Mouse (Mus musculus) heart, embryonic 11.5 days (tissue): Measurements from ENCODE around the gene Slc15a5. TPM values are rescaled to one million over a fixed set of nuclear protein-coding genes. Genes with fewer than 3 reads are reported as not detected.

Experiments
- ATAC-seq: fragments of 200-750 bp; cut with Nextera tagmentation; replicated peaks from 2 replicates; pipeline ENCODE4 v1.8.0; 2017; ENCODE audit warnings: moderate library complexity; ENCODE audit not compliant: insufficient number of reproducible peaks, low FRiP score, low TSS enrichment
- H3K27ac ChIP-seq: fragments of 300-500 bp; sonication (generic); 2 replicates; pipeline ENCODE4 v1.5.1; 2014; ENCODE audit warnings: mild to moderate bottlenecking, low read depth, low read length
- H3K27me3 ChIP-seq: fragments of 300-500 bp; sonication (generic); 2 replicates; pipeline ENCODE4 v1.6.1; 2014; ENCODE audit warnings: mild to moderate bottlenecking, low read length, mixed read lengths; ENCODE audit not compliant: control insufficient read depth, insufficient read depth
- H3K36me3 ChIP-seq: fragments of 300-500 bp; sonication (generic); 2 replicates; pipeline ENCODE4 v1.6.1; 2014; ENCODE audit warnings: mild to moderate bottlenecking, low read length, moderate library complexity, mixed read lengths; ENCODE audit not compliant: control insufficient read depth, insufficient read depth
- H3K4me1 ChIP-seq: fragments of 300-500 bp; sonication (generic); 2 replicates; pipeline ENCODE4 v1.6.1; 2014; ENCODE audit warnings: low read length; ENCODE audit not compliant: control insufficient read depth, insufficient read depth
- H3K4me2 ChIP-seq: fragments of 300-500 bp; sonication (generic); 2 replicates; pipeline ENCODE4 v1.6.1; 2014; ENCODE audit warnings: mild to moderate bottlenecking, moderate library complexity
- H3K4me3 ChIP-seq: fragments of 300-500 bp; sonication (generic); 2 replicates; pipeline ENCODE4 v1.5.1; 2014; ENCODE audit warnings: low read depth, low read length
- H3K9ac ChIP-seq: fragments of 300-500 bp; sonication (generic); 2 replicates; pipeline ENCODE4 v1.6.1; 2014; ENCODE audit warnings: mild to moderate bottlenecking, low read depth, low read length, moderate library complexity
- H3K9me3 ChIP-seq: fragments of 300-500 bp; sonication (generic); replicated peaks from 2 replicates; pipeline ENCODE4 v1.6.1; 2016; ENCODE audit warnings: low read length; ENCODE audit not compliant: control insufficient read depth
- WGBS: fragments of 180-500 bp; shearing (Covaris S2); extraction: QIAGEN DNeasy Blood & Tissue Kit; methylation state at CpG from one replicate; pipeline ENCODE4 v1.1.7; 2014; ENCODE audit not compliant: insufficient replicate concordance; 5-methylcytosine and 5-hydroxymethylcytosine counted together
- polyA plus RNA-seq: library from polyadenylated mRNA; unstranded; fragments of >200 nt; fragmentation: Nextera tagmentation; extraction: Ambion mirVana; gene quantifications from 2 replicates; pipeline ENCODE4 v1.2.1, GENCODE M21; 2014

Slc15a5 gene
- polyA plus RNA-seq, 1 experiment from 2014 or later: 0.33 TPM

GRCm38 (mm10) chr6:137985169-137985568, 94.5 kb downstream of the Slc15a5 start:
- Histone ChIP-seq H3K27ac (no peak overlapping the region), H3K4me2 (no peak overlapping the region), H3K9ac (no peak overlapping the region), H3K4me3 (no peak overlapping the region), H3K27me3 (no peaks in the 10 kb centered on the region), H3K9me3 (no peaks in the 10 kb centered on the region), H3K4me1 (no peaks in the 10 kb centered on the region), H3K36me3 (no peaks in the 10 kb centered on the region)
- ATAC-seq: no peak
- 83% methylated on average over 6 of the region's 6 CpGs for WGBS

- ATAC-seq: no peak
- Histone ChIP-seq H3K27ac (no peak overlapping the region), H3K4me1 (no peaks in the 10 kb centered on the region), H3K27me3 (no peaks in the 10 kb centered on the region), H3K36me3 (no peaks in the 10 kb centered on the region), H3K4me2 (no peak overlapping the region), H3K9ac (no peak overlapping the region), H3K9me3 (no peaks in the 10 kb centered on the region), H3K4me3 (no peak overlapping the region)
- 67% methylated on average over 19 of the region's 19 CpGs for WGBS
These were observed 97.5 kb downstream of the Slc15a5 start for GRCm38 (mm10) chr6:137982195-137982737.

- 74% methylated on average over 10 of the region's 10 CpGs for WGBS
- no peak overlapping the region for H3K4me2 ChIP-seq
- H3K9ac ChIP-seq: no peak overlapping the region
- ATAC-seq: no peak
- H3K9me3 ChIP-seq: no peaks in the 10 kb centered on the region
- H3K4me3 ChIP-seq: no peak overlapping the region
- no peaks in the 10 kb centered on the region for H3K4me1 ChIP-seq
- no peaks in the 10 kb centered on the region for H3K36me3 ChIP-seq
- H3K27ac ChIP-seq: no peak overlapping the region
- no peaks in the 10 kb centered on the region for H3K27me3 ChIP-seq
These were observed 98.6 kb downstream of the Slc15a5 start for GRCm38 (mm10) chr6:137980905-137981696.

GRCm38 (mm10) chr6:137980413-137980812, 99.3 kb downstream of the Slc15a5 start:
- no peak for ATAC-seq
- 79% methylated on average over 8 of the region's 8 CpGs for WGBS
- Histone ChIP-seq H3K4me2 (no peak overlapping the region), H3K9me3 (no peaks in the 10 kb centered on the region), H3K4me1 (no peaks in the 10 kb centered on the region), H3K27ac (no peak overlapping the region), H3K9ac (no peak overlapping the region), H3K27me3 (no peaks in the 10 kb centered on the region), H3K36me3 (no peaks in the 10 kb centered on the region), H3K4me3 (no peak overlapping the region)

GRCm38 (mm10) chr6:137979802-137980201, 99.9 kb downstream of the Slc15a5 start:
- ATAC-seq: no peak
- WGBS: 87% methylated on average over 12 of the region's 12 CpGs
- H3K27ac ChIP-seq: no peak overlapping the region
- no peak overlapping the region for H3K9ac ChIP-seq
- no peaks in the 10 kb centered on the region for H3K36me3 ChIP-seq
- H3K27me3 ChIP-seq: no peaks in the 10 kb centered on the region
- no peaks in the 10 kb centered on the region for H3K4me1 ChIP-seq
- no peak overlapping the region for H3K4me3 ChIP-seq
- H3K9me3 ChIP-seq: no peaks in the 10 kb centered on the region
- no peak overlapping the region for H3K4me2 ChIP-seq

- H3K4me3 ChIP-seq: no peak overlapping the region
- H3K9ac ChIP-seq: no peak overlapping the region
- H3K36me3 ChIP-seq: no peaks in the 10 kb centered on the region
- H3K4me1 ChIP-seq: no peaks in the 10 kb centered on the region
- no peak overlapping the region for H3K27ac ChIP-seq
- H3K4me2 ChIP-seq: no peak overlapping the region
- no peak for ATAC-seq
- no peaks in the 10 kb centered on the region for H3K9me3 ChIP-seq
- H3K27me3 ChIP-seq: no peaks in the 10 kb centered on the region
- WGBS: 92% methylated on average over 3 of the region's 3 CpGs
These were observed 103.7 kb downstream of the Slc15a5 start for GRCm38 (mm10) chr6:137976021-137976420.

- H3K4me3 ChIP-seq: no peak overlapping the region
- no peaks in the 10 kb centered on the region for H3K4me1 ChIP-seq
- no peaks in the 10 kb centered on the region for H3K36me3 ChIP-seq
- no peak overlapping the region for H3K4me2 ChIP-seq
- 67% methylated on average over 7 of the region's 7 CpGs for WGBS
- H3K27me3 ChIP-seq: no peaks in the 10 kb centered on the region
- H3K9me3 ChIP-seq: no peaks in the 10 kb centered on the region
- no peak for ATAC-seq
- no peak overlapping the region for H3K27ac ChIP-seq
- no peak overlapping the region for H3K9ac ChIP-seq
These were observed 116.0 kb downstream of the Slc15a5 start for GRCm38 (mm10) chr6:137963703-137964102.

- WGBS: 67% methylated on average over 4 of the region's 4 CpGs
- no peak overlapping the region for H3K4me3 ChIP-seq
- H3K27me3 ChIP-seq: no peaks in the 10 kb centered on the region
- H3K4me2 ChIP-seq: no peak overlapping the region
- no peaks in the 10 kb centered on the region for H3K36me3 ChIP-seq
- H3K9ac ChIP-seq: no peak overlapping the region
- no peak overlapping the region for H3K27ac ChIP-seq
- ATAC-seq: no peak
- no peaks in the 10 kb centered on the region for H3K4me1 ChIP-seq
- no peaks in the 10 kb centered on the region for H3K9me3 ChIP-seq
These were observed 116.9 kb downstream of the Slc15a5 start for GRCm38 (mm10) chr6:137962836-137963235.
